Mouse (Mus musculus) lung, adult 2 months (tissue): Measurements from ENCODE around the gene Dennd4b.

Source experiments
- CTCF ChIP-seq: fragments of 200-500 bp; IDR thresholded peaks from 2 replicates; pipeline ENCODE4 v1.5.1; 2011; ENCODE audit warnings: mild to moderate bottlenecking, low read length, control low read depth; ENCODE audit not compliant: insufficient read depth
- POLR2A ChIP-seq: fragments of 200-500 bp; IDR thresholded peaks from 2 replicates; pipeline ENCODE4 v1.6.1; 2011; ENCODE audit warnings: low read depth, mild to moderate bottlenecking, control low read depth, low read length, borderline replicate concordance; ENCODE audit errors: extremely low read depth

- TF ChIP-seq CTCF = no peak
- TF ChIP-seq POLR2A = no peak
These were observed 8.9 kb downstream of the Dennd4b start for GRCm38 (mm10) chr3:90273855-90274254.
